Mouse (Mus musculus) stomach, embryonic 14.5 days (tissue): ENCODE measurements around the gene Lama2. TPM values are rescaled to one million over a fixed set of nuclear protein-coding genes. Genes with fewer than 3 reads are reported as not detected.
"Not testable (repeated sequence)": the region's sequence is repeated elsewhere in the genome, so short reads cannot be mapped to it uniquely, and the experiment has no call there.

Source experiments
- ATAC-seq: fragments of 200-750 bp; cut with Nextera tagmentation; 2 replicates; pipeline ENCODE4 v1.8.0; 2017; ENCODE audit warnings: low read depth, moderate TSS enrichment; ENCODE audit not compliant: insufficient number of reproducible peaks, insufficient read depth, low FRiP score
- H3K27ac ChIP-seq: fragments of 300-500 bp; sonication (generic); 2 replicates; pipeline ENCODE4 v1.5.1; 2014; ENCODE audit warnings: mild to moderate bottlenecking, low read length, moderate library complexity, mixed read lengths
- H3K27me3 ChIP-seq: fragments of 300-500 bp; sonication (generic); 2 replicates; pipeline ENCODE4 v1.6.1; 2014; ENCODE audit warnings: low read length, control low read depth, mixed read lengths; ENCODE audit not compliant: control insufficient read depth, insufficient read depth
- H3K36me3 ChIP-seq: fragments of 300-500 bp; sonication (generic); 2 replicates; pipeline ENCODE4 v1.6.1; 2014; ENCODE audit warnings: mild to moderate bottlenecking, control low read depth, low read length, moderate library complexity, mixed read lengths; ENCODE audit not compliant: control insufficient read depth, insufficient read depth
- H3K4me1 ChIP-seq: fragments of 300-500 bp; sonication (generic); 2 replicates; pipeline ENCODE4 v1.6.1; 2014; ENCODE audit warnings: low read length, control low read depth, mixed read lengths; ENCODE audit not compliant: control insufficient read depth, insufficient read depth
- H3K4me2 ChIP-seq: fragments of 300-500 bp; sonication (generic); replicated peaks from 2 replicates; pipeline ENCODE4 v1.6.1; 2014; ENCODE audit warnings: low read depth, low read length, control low read depth
- H3K4me3 ChIP-seq: fragments of 300-500 bp; sonication (generic); 2 replicates; pipeline ENCODE4 v1.5.1; 2014; ENCODE audit warnings: low read depth, low read length, control low read depth
- H3K9ac ChIP-seq: fragments of 300-500 bp; sonication (generic); replicated peaks from 2 replicates; pipeline ENCODE4 v1.6.1; 2014; ENCODE audit warnings: low read depth, mild to moderate bottlenecking, control low read depth, low read length, moderate library complexity, mixed read lengths
- H3K9me3 ChIP-seq: fragments of 300-500 bp; sonication (generic); 2 replicates; pipeline ENCODE4 v1.6.1; 2016; ENCODE audit warnings: low read depth, low read length, control low read depth; ENCODE audit not compliant: control insufficient read depth
- WGBS: fragments of 180-500 bp; shearing (Covaris S2); extraction: QIAGEN DNeasy Blood & Tissue Kit; methylation state at CpG from one replicate; pipeline ENCODE4 v1.1.7; 2014; 5-methylcytosine and 5-hydroxymethylcytosine counted together
- polyA plus RNA-seq: library from polyadenylated mRNA; unstranded; fragments of >200 nt; fragmentation: Nextera tagmentation; extraction: Ambion mirVana; gene quantifications from 2 replicates; pipeline ENCODE4 v1.2.1, GENCODE M21; 2014

Lama2 gene
- polyA plus RNA-seq, 1 experiment from 2014 or later, result 25.8 TPM

GRCm38 (mm10) chr10:27005716-27006115, 613.8 kb downstream of the Lama2 start:
- 68% methylated on average over 2 of the region's 2 CpGs for WGBS
- H3K4me2 ChIP-seq, result no peak overlapping the region
- H3K27ac ChIP-seq, result no peak overlapping the region
- H3K9ac ChIP-seq, result no peak overlapping the region
- H3K9me3 ChIP-seq, result no peaks in the 10 kb centered on the region
- no peak overlapping the region for H3K4me3 ChIP-seq
- H3K27me3 ChIP-seq, result no peaks in the 10 kb centered on the region
- no peaks in the 10 kb centered on the region for H3K36me3 ChIP-seq
- no peak for ATAC-seq
- no peaks in the 10 kb centered on the region for H3K4me1 ChIP-seq

DNA sequence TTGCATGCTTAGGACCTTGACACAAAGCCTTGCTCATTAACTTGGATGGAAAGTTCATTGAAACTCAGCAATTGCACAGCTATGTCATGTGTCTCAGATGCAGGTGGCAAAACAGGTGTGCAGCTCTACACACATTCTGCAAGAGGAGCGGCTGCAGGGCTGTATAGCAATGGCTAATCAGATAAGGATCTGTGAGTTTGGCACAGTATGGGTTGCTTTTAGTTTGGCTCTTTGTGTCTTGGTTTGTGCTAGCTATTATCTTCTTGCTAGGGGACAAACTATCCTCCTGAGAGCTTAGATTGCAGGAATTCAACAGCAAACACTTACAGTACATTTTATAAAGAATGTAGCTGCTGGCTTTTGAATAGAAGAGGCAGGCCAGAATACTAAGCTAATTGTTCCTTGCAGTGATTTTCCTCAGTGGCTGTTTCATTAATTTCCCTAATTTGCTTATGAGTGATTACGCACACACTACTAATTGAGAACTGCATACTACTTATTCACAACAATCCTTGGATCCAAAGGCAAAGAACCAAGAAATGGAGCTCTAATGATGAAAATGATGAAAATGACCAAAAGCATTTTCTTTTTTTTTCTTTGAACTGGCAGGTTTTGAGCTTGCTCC, 617.9 kb downstream of the Lama2 start:
- H3K36me3 ChIP-seq, result no peaks in the 10 kb centered on the region
- H3K27me3 ChIP-seq, result no peaks in the 10 kb centered on the region
- H3K4me1 ChIP-seq, result no peaks in the 10 kb centered on the region
- WGBS, result 78% methylated on average over 2 of the region's 2 CpGs
- ATAC-seq, result no peak
- no peaks in the 10 kb centered on the region for H3K9me3 ChIP-seq
- no peak overlapping the region for H3K4me3 ChIP-seq
- H3K4me2 ChIP-seq, result no peak overlapping the region
- no peak overlapping the region for H3K27ac ChIP-seq
- no peak overlapping the region for H3K9ac ChIP-seq

GRCm38 (mm10) chr10:26996684-26997083, 622.9 kb downstream of the Lama2 start:
- H3K9ac ChIP-seq, result no peak overlapping the region
- no peaks in the 10 kb centered on the region for H3K27me3 ChIP-seq
- H3K36me3 ChIP-seq, result no peaks in the 10 kb centered on the region
- no peak overlapping the region for H3K4me3 ChIP-seq
- ATAC-seq, result no peak
- H3K4me2 ChIP-seq, result no peak overlapping the region
- H3K9me3 ChIP-seq, result no peaks in the 10 kb centered on the region
- no peaks in the 10 kb centered on the region for H3K4me1 ChIP-seq
- no peak overlapping the region for H3K27ac ChIP-seq

DNA sequence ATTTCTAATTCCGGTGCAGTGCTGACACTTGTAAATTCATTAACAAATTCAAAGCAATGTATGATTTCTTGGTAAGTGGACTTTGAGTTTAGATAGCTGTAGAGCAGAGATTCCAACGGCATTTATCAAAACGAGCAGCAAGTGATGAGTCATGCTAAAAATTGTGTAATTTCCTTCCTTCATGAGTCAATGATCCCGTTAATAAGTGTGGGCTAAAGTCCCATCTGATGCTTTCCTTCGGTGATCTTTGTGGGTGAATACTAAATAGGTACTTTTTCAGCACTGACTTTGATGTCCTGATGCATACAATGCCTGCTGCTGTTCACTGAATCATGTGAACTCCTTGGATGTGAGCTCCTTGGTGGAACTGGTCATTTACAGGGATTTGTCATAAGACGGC, 623.6 kb downstream of the Lama2 start:
- Histone ChIP-seq H3K27me3 (no peaks in the 10 kb centered on the region), H3K4me2 (no peak overlapping the region), H3K9ac (no peak overlapping the region), H3K9me3 (no peaks in the 10 kb centered on the region), H3K36me3 (no peaks in the 10 kb centered on the region), H3K27ac (no peak overlapping the region), H3K4me3 (no peak overlapping the region), H3K4me1 (no peaks in the 10 kb centered on the region)
- 77% methylated on average over 6 of the region's 6 CpGs for whole genome bisulfite sequencing
- ATAC-seq, result no peak

DNA sequence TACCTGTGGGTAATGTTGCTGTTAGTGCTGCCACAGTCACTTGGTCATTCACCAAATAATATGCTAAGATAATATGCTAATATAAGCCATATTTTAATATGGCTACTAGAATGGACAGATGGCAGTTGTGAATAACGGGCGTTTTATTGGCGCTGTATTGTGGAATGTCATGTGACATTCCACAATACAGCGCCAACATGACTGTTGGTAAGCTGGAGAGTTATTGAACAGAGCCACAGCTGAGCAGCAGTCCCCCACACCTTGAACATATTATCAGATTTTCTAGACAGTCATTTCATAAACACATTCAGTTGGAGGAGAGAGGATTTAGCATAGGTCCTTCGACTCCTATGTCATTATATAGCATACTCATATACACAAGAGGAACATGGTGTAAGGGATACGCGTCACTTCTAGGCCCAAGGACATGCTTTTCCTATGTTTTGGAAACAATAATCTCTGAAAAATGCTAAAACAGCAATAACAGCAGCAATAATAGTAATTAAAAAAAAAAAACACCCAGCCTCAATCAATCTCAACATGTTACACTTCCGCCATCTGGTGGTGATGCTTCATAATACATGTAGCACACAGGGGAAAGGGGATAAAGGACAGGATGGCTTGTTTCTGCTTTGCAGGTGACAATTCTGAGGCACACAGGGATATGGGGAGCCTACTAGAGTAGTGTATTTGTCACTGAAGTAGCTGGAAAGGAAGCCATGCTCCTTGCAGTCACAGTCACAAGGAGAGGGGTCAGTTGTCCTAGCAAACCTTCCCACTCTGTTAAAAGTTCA, 624.2 kb downstream of the Lama2 start:
- ATAC-seq, result no peak
- no peak overlapping the region for H3K9ac ChIP-seq

GRCm38 (mm10) chr10:26993971-26994761, 625.4 kb downstream of the Lama2 start:
- no peak overlapping the region for H3K4me3 ChIP-seq
- no peaks in the 10 kb centered on the region for H3K27me3 ChIP-seq
- H3K27ac ChIP-seq, result no peak overlapping the region
- H3K4me1 ChIP-seq, result no peaks in the 10 kb centered on the region
- H3K4me2 ChIP-seq, result no peak overlapping the region
- 70% methylated on average over 8 of the region's 8 CpGs for WGBS
- no peaks in the 10 kb centered on the region for H3K9me3 ChIP-seq
- no peak overlapping the region for H3K9ac ChIP-seq
- no peak for ATAC-seq
- no peaks in the 10 kb centered on the region for H3K36me3 ChIP-seq

More for the DNA sequence above, 624.2 kb downstream of the Lama2 start:
- Histone ChIP-seq H3K4me3 (no peak overlapping the region), H3K27me3 (no peaks in the 10 kb centered on the region), H3K4me1 (no peaks in the 10 kb centered on the region), H3K9me3 (no peaks in the 10 kb centered on the region), H3K27ac (no peak overlapping the region), H3K4me2 (no peak overlapping the region), H3K36me3 (no peaks in the 10 kb centered on the region)
- 73% methylated on average over 8 of the region's 8 CpGs for WGBS

- ATAC-seq, result no peak
- Histone ChIP-seq H3K36me3 (no peaks in the 10 kb centered on the region), H3K27me3 (no peaks in the 10 kb centered on the region), H3K9ac (no peak overlapping the region), H3K4me2 (no peak overlapping the region), H3K4me3 (no peak overlapping the region), H3K9me3 (no peaks in the 10 kb centered on the region), H3K27ac (no peak overlapping the region), H3K4me1 (no peaks in the 10 kb centered on the region)
- WGBS, result 20% methylated on average over 1 of the region's 1 CpGs
These were observed 634.1 kb downstream of the Lama2 start for GRCm38 (mm10) chr10:26985451-26985850.

DNA sequence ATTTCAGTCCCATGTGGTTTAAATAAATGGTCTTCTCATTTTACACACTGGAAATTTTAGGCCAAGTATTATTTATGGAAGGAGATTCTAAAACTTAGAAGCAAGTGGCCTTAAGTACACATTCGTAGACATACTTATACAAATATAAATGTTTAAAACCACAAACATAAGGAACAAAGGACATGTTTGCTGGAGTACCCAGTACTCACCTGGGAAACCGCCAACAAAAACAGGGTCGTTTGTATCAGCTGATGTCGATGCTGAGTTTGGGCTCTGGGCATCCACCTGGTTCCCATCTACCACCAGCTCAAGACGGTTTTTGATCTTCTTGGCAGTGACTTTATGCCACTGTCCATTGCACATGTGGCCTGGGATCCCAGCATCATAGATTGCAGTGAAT, 635.5 kb downstream of the Lama2 start:
- not testable (repeated sequence) for ATAC-seq, H3K9me3 ChIP-seq, H3K27me3 ChIP-seq, H3K4me1 ChIP-seq, H3K9ac ChIP-seq, H3K4me3 ChIP-seq, H3K36me3 ChIP-seq, H3K4me2 ChIP-seq, H3K27ac ChIP-seq
- 81% methylated on average over 5 of the region's 5 CpGs for WGBS
